Comparison of ENCODE assay signal across 15 mouse cellular contexts in genomic region chr1:138686746-138687145, GRCm38 (mm10).
DNase-seq lines count a peak whose midpoint lies in the region; ATAC-seq and TF ChIP-seq lines count a peak whose summit lies in the region.
"Had no signal": no experiment of that assay in that cellular context is flagged by ENCODE, and none has a peak within 500 bp of the region (broad histone marks: within the 10 kb centered on the region; RNA-seq: fewer than 3 reads in every experiment).

No protein-coding gene starts in this region.

- no peaks in the 10 kb centered on the region for H3K27me3 ChIP-seq in kidney, adult 2 months (replicated peaks; ENCODE audit: control insufficient read depth, insufficient read depth, low read length)
- H3K27me3 ChIP-seq in kidney, embryonic 14.5 days (ENCODE audit: control insufficient read depth, insufficient read depth, low read length): no peaks in the 10 kb centered on the region
- H3K27me3 ChIP-seq in forebrain, embryonic 11.5 days (ENCODE audit: control insufficient read depth, insufficient read depth, low read length): no peaks in the 10 kb centered on the region
- H3K27me3 ChIP-seq: midbrain, embryonic 13.5 days had no signal

- H3K4me1 ChIP-seq in kidney, adult 2 months (ENCODE audit: control insufficient read depth, insufficient read depth, low read length): no peaks in the 10 kb centered on the region
- H3K4me1 ChIP-seq in kidney, embryonic 14.5 days (ENCODE audit: control insufficient read depth, insufficient read depth, low read length): no peaks in the 10 kb centered on the region
- H3K4me1 ChIP-seq in forebrain, embryonic 11.5 days (replicated peaks; ENCODE audit: control insufficient read depth, insufficient read depth, low read length): no peaks in the 10 kb centered on the region
- H3K4me1 ChIP-seq: embryonic facial prominence, embryonic 10.5 days; midbrain, embryonic 13.5 days had no signal

- WGBS in kidney, adult 2 months: 50% methylated on average over 5 of the region's 5 CpGs
- 85% methylated on average over 5 of the region's 5 CpGs for WGBS in kidney, embryonic 14.5 days
- 89% methylated on average over 5 of the region's 5 CpGs for WGBS in forebrain, embryonic 11.5 days

- no peaks in the 10 kb centered on the region for H3K9me3 ChIP-seq in kidney, embryonic 14.5 days (ENCODE audit: control insufficient read depth, low read length)
- no peaks in the 10 kb centered on the region for H3K9me3 ChIP-seq in forebrain, embryonic 11.5 days (ENCODE audit: control insufficient read depth, low read length)
- H3K9me3 ChIP-seq: embryonic facial prominence, embryonic 10.5 days; midbrain, embryonic 13.5 days had no signal

- no peak overlapping the region for H3K4me3 ChIP-seq in kidney, adult 2 months (ENCODE audit: insufficient read depth, low read depth, low read length)
- H3K4me3 ChIP-seq in kidney, embryonic 14.5 days (ENCODE audit: low read length): no peak overlapping the region
- no peak overlapping the region for H3K4me3 ChIP-seq in forebrain, embryonic 11.5 days (ENCODE audit: low read depth, low read length)
- H3K4me3 ChIP-seq: embryonic facial prominence, embryonic 10.5 days; heart, adult 2 months; midbrain, embryonic 13.5 days had no signal

- H3K4me2 ChIP-seq in kidney, embryonic 14.5 days (replicated peaks; ENCODE audit: low read depth, low read length): no peak overlapping the region
- no peak overlapping the region for H3K4me2 ChIP-seq in forebrain, embryonic 11.5 days (ENCODE audit: low read depth, low read length, severe bottlenecking)
- H3K4me2 ChIP-seq: liver, embryonic 11.5 days; midbrain, embryonic 13.5 days had no signal

- no peak overlapping the region for H3K27ac ChIP-seq in kidney, adult 2 months (ENCODE audit: insufficient read depth, low read depth, low read length)
- H3K27ac ChIP-seq in kidney, embryonic 14.5 days (ENCODE audit: low read depth, low read length): no peak overlapping the region
- H3K27ac ChIP-seq in forebrain, embryonic 11.5 days (ENCODE audit: low read depth, low read length): no peak overlapping the region
- H3K27ac ChIP-seq: embryonic facial prominence, embryonic 10.5 days; heart, adult 2 months; macrophage; midbrain, embryonic 13.5 days had no signal

- no peak for ATAC-seq in kidney, embryonic 14.5 days (ENCODE audit: low FRiP score, low TSS enrichment)
- ATAC-seq in forebrain, embryonic 11.5 days (replicated peaks; ENCODE audit: low FRiP score): no peak
- ATAC-seq: CD4-positive, CD25-positive, alpha-beta regulatory T cell, adult 4 months; midbrain, embryonic 13.5 days had no signal

- H3K9ac ChIP-seq in kidney, embryonic 14.5 days (ENCODE audit: low read depth, low read length): no peak overlapping the region
- H3K9ac ChIP-seq in forebrain, embryonic 11.5 days (ENCODE audit: low read length): no peak overlapping the region
- H3K9ac ChIP-seq: midbrain, embryonic 13.5 days had no signal

- no peak for TF ChIP-seq POLR2A in kidney, adult 2 months (IDR thresholded peaks at IDR 0.05; ENCODE audit: low read depth, low read length)

- DNase-seq in kidney, adult 2 months: peak; percentile 71
- peak; percentile 15 for DNase-seq in 3T3-L1 (ENCODE audit: low read depth, low spot score)
- DNase-seq in adrenal gland, adult (ENCODE audit: inconsistent age in 2 of 2, low spot score in 1 of 2): peak; percentile 41 to 77
- DNase-seq in kidney, postnatal 10 days: peak; percentile 43
- DNase-seq in forebrain, embryonic 11.5 days (ENCODE audit: low spot score): no peak
- DNase-seq in layer of hippocampus, adult 11-12 months (ENCODE audit: low spot score): no peak
- DNase-seq: cerebellum, adult 9-10 months; heart, adult 2 months; layer of hippocampus, adult 9-11 months had no signal

- TF ChIP-seq CTCF in kidney, adult 2 months (conservative IDR thresholded peaks at IDR 0.05; ENCODE audit: insufficient read depth, insufficient read length, low read depth, low read length): no peak

- no peaks in the 10 kb centered on the region for H3K36me3 ChIP-seq in kidney, adult 2 months (ENCODE audit: control insufficient read depth, insufficient read depth, low read length)
- no peaks in the 10 kb centered on the region for H3K36me3 ChIP-seq in kidney, embryonic 14.5 days (ENCODE audit: control insufficient read depth, insufficient read depth, low read length)
- H3K36me3 ChIP-seq in forebrain, embryonic 11.5 days (ENCODE audit: control insufficient read depth, insufficient read depth, low read length): no peaks in the 10 kb centered on the region
- H3K36me3 ChIP-seq: embryonic facial prominence, embryonic 10.5 days; midbrain, embryonic 13.5 days had no signal

Comparison
In these comparisons a context has a peak if more than half of its experiments do, and no peak if none do; other contexts are left out.
1. DNase-seq: peak in kidney, adult 2 months (single experiment), 3T3-L1 (single experiment), adrenal gland, adult (2 of 2) and kidney, postnatal 10 days (single experiment); none in forebrain, embryonic 11.5 days (single experiment) and layer of hippocampus, adult 11-12 months (single experiment).